ENCODE assay signal across 8 mouse cellular contexts in genomic region chr7:105735464-105735863, GRCm38 (mm10). TPM values are rescaled to one million over a fixed set of nuclear protein-coding genes. Genes with fewer than 3 reads are reported as not detected.
DNase-seq lines count a peak whose midpoint lies in the region; ATAC-seq and TF ChIP-seq lines count a peak whose summit lies in the region.
"Not testable (repeated sequence)": the region's sequence is repeated elsewhere in the genome, so short reads cannot be mapped to it uniquely, and the experiment has no call there.

No protein-coding gene starts in this region.

- WGBS in embryonic facial prominence, embryonic 13.5 days: 51% methylated on average over 4 of the region's 4 CpGs
- WGBS in hindbrain, embryonic 12.5 days: 50% methylated on average over 4 of the region's 4 CpGs
- WGBS in kidney, postnatal 0 days: 41% methylated on average over 4 of the region's 4 CpGs
- 40% methylated on average over 4 of the region's 4 CpGs for WGBS in liver, embryonic 14.5 days (ENCODE audit: insufficient replicate concordance)
- WGBS in midbrain, embryonic 13.5 days: 58% methylated on average over 4 of the region's 4 CpGs
- 47% methylated on average over 4 of the region's 4 CpGs for WGBS in stomach, embryonic 14.5 days

- peaks cover 64% of the 10 kb centered on the region for H3K4me1 ChIP-seq in G1E (ENCODE audit: insufficient read depth, low read depth, low read length)
- H3K4me1 ChIP-seq in embryonic facial prominence, embryonic 13.5 days: peaks cover 34% of the 10 kb centered on the region
- peaks cover 14% of the 10 kb centered on the region for H3K4me1 ChIP-seq in hindbrain, embryonic 12.5 days
- peaks cover 13% of the 10 kb centered on the region for H3K4me1 ChIP-seq in kidney, postnatal 0 days (replicated peaks; ENCODE audit: insufficient read depth, low read length)
- peaks cover 22 to 29% of the 10 kb centered on the region in 2 experiments for H3K4me1 ChIP-seq in liver, embryonic 14.5 days (replicated peaks; ENCODE audit: control insufficient read depth in 2 of 2, insufficient read depth in 2 of 2, low read length in 1 of 2)
- peaks cover 34% of the 10 kb centered on the region for H3K4me1 ChIP-seq in midbrain, embryonic 13.5 days (replicated peaks)
- peaks cover 23% of the 10 kb centered on the region for H3K4me1 ChIP-seq in stomach, embryonic 14.5 days (ENCODE audit: control insufficient read depth, insufficient read depth, low read length)

- H3K27ac ChIP-seq in embryonic facial prominence, embryonic 13.5 days: peak overlapping the region; percentile 87; the same call in 1 of the 2 replicates
- H3K27ac ChIP-seq in gastrocnemius, adult 2 months: peak overlapping the region; percentile 99
- not testable (repeated sequence) for H3K27ac ChIP-seq in hindbrain, embryonic 12.5 days; liver, embryonic 14.5 days; midbrain, embryonic 13.5 days
- H3K27ac ChIP-seq in kidney, postnatal 0 days: peak overlapping the region; percentile 95; the same call in 1 of the 2 replicates
- H3K27ac ChIP-seq in stomach, embryonic 14.5 days (ENCODE audit: low read length): peak overlapping the region; percentile 82

- not testable (repeated sequence) for TF ChIP-seq CTCF in G1E (IDR thresholded peaks at IDR 0.05; ENCODE audit: low read depth, low read length); gastrocnemius, adult 2 months (IDR thresholded peaks at IDR 0.05); kidney, postnatal 0 days (IDR thresholded peaks at IDR 0.05; ENCODE audit: low read depth); liver, embryonic 14.5 days (IDR thresholded peaks at IDR 0.05; ENCODE audit: low read depth)

- H3K4me3 ChIP-seq in G1E (ENCODE audit: low read depth, low read length): peak overlapping the region; percentile 82
- H3K4me3 ChIP-seq in embryonic facial prominence, embryonic 13.5 days: peak overlapping the region; percentile 74
- peak overlapping the region; percentile 77 for H3K4me3 ChIP-seq in gastrocnemius, adult 2 months
- peak overlapping the region; percentile 79 for H3K4me3 ChIP-seq in hindbrain, embryonic 12.5 days
- peak overlapping the region; percentile 88 for H3K4me3 ChIP-seq in kidney, postnatal 0 days (replicated peaks; ENCODE audit: low read depth, low read length)
- H3K4me3 ChIP-seq in liver, embryonic 14.5 days (ENCODE audit: insufficient read depth in 1 of 2, low read depth in 2 of 2, low read length in 2 of 2): peak overlapping the region; percentile 80 to 83
- peak overlapping the region; percentile 84 for H3K4me3 ChIP-seq in midbrain, embryonic 13.5 days (replicated peaks)
- peak overlapping the region; percentile 70 for H3K4me3 ChIP-seq in stomach, embryonic 14.5 days (ENCODE audit: low read depth, low read length)

- not testable (repeated sequence) for H3K9me3 ChIP-seq in G1E (replicated peaks); embryonic facial prominence, embryonic 13.5 days; hindbrain, embryonic 12.5 days (replicated peaks); kidney, postnatal 0 days (replicated peaks; ENCODE audit: low read length); liver, embryonic 14.5 days (ENCODE audit: control insufficient read depth, low read length); midbrain, embryonic 13.5 days; stomach, embryonic 14.5 days (ENCODE audit: control insufficient read depth, low read depth, low read length)

- not testable (repeated sequence) for H3K27me3 ChIP-seq in G1E (ENCODE audit: insufficient read depth, low read length); embryonic facial prominence, embryonic 13.5 days; hindbrain, embryonic 12.5 days; kidney, postnatal 0 days (ENCODE audit: insufficient read depth, low read length); liver, embryonic 14.5 days (ENCODE audit: control insufficient read depth, insufficient read depth, low read length); midbrain, embryonic 13.5 days; stomach, embryonic 14.5 days (ENCODE audit: control insufficient read depth, insufficient read depth, low read length)

- not testable (repeated sequence) for ATAC-seq in G1E (ENCODE audit: extremely low read depth, insufficient number of reproducible peaks, low FRiP score, poor library complexity, severe bottlenecking); embryonic facial prominence, embryonic 13.5 days (ENCODE audit: insufficient number of reproducible peaks, insufficient read depth, low FRiP score, low TSS enrichment, low read depth); hindbrain, embryonic 12.5 days (ENCODE audit: low FRiP score); kidney, postnatal 0 days (replicated peaks; ENCODE audit: low FRiP score, low read depth); liver, embryonic 14.5 days (ENCODE audit: insufficient read depth); midbrain, embryonic 13.5 days; stomach, embryonic 14.5 days (ENCODE audit: insufficient number of reproducible peaks, insufficient read depth, low FRiP score, low read depth)

- H3K4me2 ChIP-seq in embryonic facial prominence, embryonic 13.5 days: peak overlapping the region; percentile 79
- peak overlapping the region; percentile 89 for H3K4me2 ChIP-seq in hindbrain, embryonic 12.5 days (replicated peaks)
- H3K4me2 ChIP-seq in kidney, postnatal 0 days (ENCODE audit: low read length): peak overlapping the region; percentile 76
- peak overlapping the region; percentile 81 for H3K4me2 ChIP-seq in liver, embryonic 14.5 days (ENCODE audit: low read depth)
- peak overlapping the region; percentile 84 for H3K4me2 ChIP-seq in midbrain, embryonic 13.5 days (replicated peaks)
- peak overlapping the region; percentile 71 for H3K4me2 ChIP-seq in stomach, embryonic 14.5 days (replicated peaks; ENCODE audit: low read depth, low read length)

- intact Hi-C loops in gastrocnemius, adult 2 months (cut with DNase I): loop anchor here (5.0 to 10.0 kb wide), 2 partner anchors 93 to 181 kb away; partner anchors contain the start of genes Arfip2, Gm45799, Smpd1 and Timm10b

- TF ChIP-seq EP300 in liver, embryonic 14.5 days (IDR thresholded peaks at IDR 0.05; ENCODE audit: low read depth): not testable (repeated sequence)

- DNase-seq in G1E (ENCODE audit: low spot score); gastrocnemius, adult 2 months; kidney, postnatal 0 days (ENCODE audit: low spot score); liver, embryonic 14.5 days (ENCODE audit: low read depth in 3 of 3, low spot score in 3 of 3): not testable (repeated sequence)

- peaks cover 66% of the 10 kb centered on the region for H3K36me3 ChIP-seq in G1E (replicated peaks)
- H3K36me3 ChIP-seq in embryonic facial prominence, embryonic 13.5 days: peaks cover 53% of the 10 kb centered on the region
- H3K36me3 ChIP-seq in hindbrain, embryonic 12.5 days: peaks cover 42% of the 10 kb centered on the region
- peaks cover 34% of the 10 kb centered on the region for H3K36me3 ChIP-seq in kidney, postnatal 0 days (ENCODE audit: insufficient read depth, low read length)
- peaks cover 30% of the 10 kb centered on the region for H3K36me3 ChIP-seq in liver, embryonic 14.5 days (replicated peaks; ENCODE audit: control insufficient read depth, insufficient read depth, low read depth)
- peaks cover 49% of the 10 kb centered on the region for H3K36me3 ChIP-seq in midbrain, embryonic 13.5 days
- H3K36me3 ChIP-seq in stomach, embryonic 14.5 days (ENCODE audit: control insufficient read depth, insufficient read depth, low read length): peaks cover 34% of the 10 kb centered on the region

- H3K9ac ChIP-seq in embryonic facial prominence, embryonic 13.5 days: peak overlapping the region; percentile 92
- peak overlapping the region; percentile 77 for H3K9ac ChIP-seq in hindbrain, embryonic 12.5 days
- H3K9ac ChIP-seq in kidney, postnatal 0 days (ENCODE audit: low read depth, low read length): peak overlapping the region; percentile 90
- peak overlapping the region; percentile 73 for H3K9ac ChIP-seq in liver, embryonic 14.5 days (replicated peaks)
- peak overlapping the region; percentile 86 for H3K9ac ChIP-seq in midbrain, embryonic 13.5 days (replicated peaks)
- peak overlapping the region; percentile 78 for H3K9ac ChIP-seq in stomach, embryonic 14.5 days (replicated peaks; ENCODE audit: low read depth, low read length)

RNA-seq across cellular contexts. Expression of gene Ilk, which starts 0.9 kb away (rescaled TPM):
- 200 and 228 TPM in 2 replicates for total RNA-seq in G1E (2014; fragmentation: Nextera tagmentation)
- total RNA-seq in G1E (2017): 89.3 and 99.4 TPM in 2 replicates
- polyA plus RNA-seq in G1E (2012): 19.8 and 21.1 TPM in 2 replicates
- 253 and 273 TPM in 2 replicates for polyA plus RNA-seq in embryonic facial prominence, embryonic 13.5 days (2015; fragmentation: Nextera tagmentation; extraction: Ambion mirVana)
- 10 to 100 TPM; 41.8 to 49.1 TPM for total RNA-seq in gastrocnemius, adult 2 months (2021)
- 216 and 226 TPM in 2 replicates for polyA plus RNA-seq in hindbrain, embryonic 12.5 days (2016; fragmentation: Nextera tagmentation; extraction: Ambion mirVana)
- 318 and 342 TPM in 2 replicates for polyA plus RNA-seq in kidney, postnatal 0 days (2015; fragmentation: Nextera tagmentation; extraction: Ambion mirVana)
- 56.7 and 71.1 TPM in 2 replicates for polyA plus RNA-seq in liver, embryonic 14.5 days (2012; rRNA removed)
- polyA plus RNA-seq in liver, embryonic 14.5 days (2014; fragmentation: Nextera tagmentation; extraction: Ambion mirVana): 110 and 118 TPM in 2 replicates
- polyA plus RNA-seq in midbrain, embryonic 13.5 days (2015; fragmentation: Nextera tagmentation; extraction: Ambion mirVana): 180 and 198 TPM in 2 replicates
- polyA plus RNA-seq in stomach, embryonic 14.5 days (2014; fragmentation: Nextera tagmentation; extraction: Ambion mirVana): 373 and 394 TPM in 2 replicates

RNA-seq across cellular contexts. Expression of gene Rrp8, which starts 1.7 kb away (rescaled TPM):
- 51.5 and 69.0 TPM in 2 replicates for total RNA-seq in G1E (2014; fragmentation: Nextera tagmentation)
- total RNA-seq in G1E (2017): 27.4 and 29.4 TPM in 2 replicates
- 30.4 and 35.1 TPM in 2 replicates for polyA plus RNA-seq in G1E (2012)
- polyA plus RNA-seq in embryonic facial prominence, embryonic 13.5 days (2015; fragmentation: Nextera tagmentation; extraction: Ambion mirVana): 43.4 and 48.9 TPM in 2 replicates
- 10 to 100 TPM; 12.2 to 12.3 TPM for total RNA-seq in gastrocnemius, adult 2 months (2021)
- polyA plus RNA-seq in hindbrain, embryonic 12.5 days (2016; fragmentation: Nextera tagmentation; extraction: Ambion mirVana): 32.7 and 36.6 TPM in 2 replicates
- polyA plus RNA-seq in kidney, postnatal 0 days (2015; fragmentation: Nextera tagmentation; extraction: Ambion mirVana): 34.4 and 36.3 TPM in 2 replicates
- polyA plus RNA-seq in liver, embryonic 14.5 days (2012; rRNA removed): 6.5 and 7.0 TPM in 2 replicates
- 9.2 and 13.6 TPM in 2 replicates for polyA plus RNA-seq in liver, embryonic 14.5 days (2014; fragmentation: Nextera tagmentation; extraction: Ambion mirVana)
- 29.2 and 30.5 TPM in 2 replicates for polyA plus RNA-seq in midbrain, embryonic 13.5 days (2015; fragmentation: Nextera tagmentation; extraction: Ambion mirVana)
- 39.0 and 40.2 TPM in 2 replicates for polyA plus RNA-seq in stomach, embryonic 14.5 days (2014; fragmentation: Nextera tagmentation; extraction: Ambion mirVana)

RNA-seq across cellular contexts. Expression of gene Taf10, which starts 8.7 kb away (rescaled TPM):
- total RNA-seq in G1E (2014; fragmentation: Nextera tagmentation) (353 and 389 TPM in 2 replicates), G1E (2017) (202 and 540 TPM in 2 replicates)
- 263 and 330 TPM in 2 replicates for polyA plus RNA-seq in G1E (2012)
- polyA plus RNA-seq in embryonic facial prominence, embryonic 13.5 days (2015; fragmentation: Nextera tagmentation; extraction: Ambion mirVana): 126 and 137 TPM in 2 replicates
- total RNA-seq in gastrocnemius, adult 2 months (2021): 100 to 1,000 TPM in 1 of 2 experiments, 10 to 100 TPM in 1; 78.6 to 100 TPM
- 146 and 171 TPM in 2 replicates for polyA plus RNA-seq in hindbrain, embryonic 12.5 days (2016; fragmentation: Nextera tagmentation; extraction: Ambion mirVana)
- polyA plus RNA-seq in kidney, postnatal 0 days (2015; fragmentation: Nextera tagmentation; extraction: Ambion mirVana): 139 and 167 TPM in 2 replicates
- 149 and 197 TPM in 2 replicates for polyA plus RNA-seq in liver, embryonic 14.5 days (2012; rRNA removed)
- polyA plus RNA-seq in liver, embryonic 14.5 days (2014; fragmentation: Nextera tagmentation; extraction: Ambion mirVana): 163 and 167 TPM in 2 replicates
- polyA plus RNA-seq in midbrain, embryonic 13.5 days (2015; fragmentation: Nextera tagmentation; extraction: Ambion mirVana): 109 and 127 TPM in 2 replicates
- polyA plus RNA-seq in stomach, embryonic 14.5 days (2014; fragmentation: Nextera tagmentation; extraction: Ambion mirVana): 133 and 135 TPM in 2 replicates

RNA-seq across cellular contexts. Expression of gene Tpp1, which starts 16.6 kb away (rescaled TPM):
- total RNA-seq in G1E (2014; fragmentation: Nextera tagmentation) (157 and 173 TPM in 2 replicates), G1E (2017) (67.3 and 72.9 TPM in 2 replicates)
- 48.8 and 49.0 TPM in 2 replicates for polyA plus RNA-seq in G1E (2012)
- 44.0 and 45.8 TPM in 2 replicates for polyA plus RNA-seq in embryonic facial prominence, embryonic 13.5 days (2015; fragmentation: Nextera tagmentation; extraction: Ambion mirVana)
- 10 to 100 TPM; 42.3 to 45.8 TPM for total RNA-seq in gastrocnemius, adult 2 months (2021)
- 47.4 and 49.5 TPM in 2 replicates for polyA plus RNA-seq in hindbrain, embryonic 12.5 days (2016; fragmentation: Nextera tagmentation; extraction: Ambion mirVana)
- 114 and 123 TPM in 2 replicates for polyA plus RNA-seq in kidney, postnatal 0 days (2015; fragmentation: Nextera tagmentation; extraction: Ambion mirVana)
- 34.1 and 41.9 TPM in 2 replicates for polyA plus RNA-seq in liver, embryonic 14.5 days (2012; rRNA removed)
- polyA plus RNA-seq in liver, embryonic 14.5 days (2014; fragmentation: Nextera tagmentation; extraction: Ambion mirVana): 55.2 and 60.7 TPM in 2 replicates
- 35.6 and 41.1 TPM in 2 replicates for polyA plus RNA-seq in midbrain, embryonic 13.5 days (2015; fragmentation: Nextera tagmentation; extraction: Ambion mirVana)
- 79.9 and 80.2 TPM in 2 replicates for polyA plus RNA-seq in stomach, embryonic 14.5 days (2014; fragmentation: Nextera tagmentation; extraction: Ambion mirVana)

RNA-seq across cellular contexts. Expression of gene Dchs1, which starts 52.0 kb away (rescaled TPM):
- not detected in 2 replicates for total RNA-seq in G1E (2014; fragmentation: Nextera tagmentation)
- 0.05 and 0.06 TPM in 2 replicates for total RNA-seq in G1E (2017)
- under 0.01 TPM in 1 of 2 replicates, not detected in the other for polyA plus RNA-seq in G1E (2012)
- 21.0 and 21.5 TPM in 2 replicates for polyA plus RNA-seq in embryonic facial prominence, embryonic 13.5 days (2015; fragmentation: Nextera tagmentation; extraction: Ambion mirVana)
- 1 to 10 TPM; 2.1 to 5.0 TPM for total RNA-seq in gastrocnemius, adult 2 months (2021)
- 26.9 and 28.6 TPM in 2 replicates for polyA plus RNA-seq in hindbrain, embryonic 12.5 days (2016; fragmentation: Nextera tagmentation; extraction: Ambion mirVana)
- 5.6 and 6.1 TPM in 2 replicates for polyA plus RNA-seq in kidney, postnatal 0 days (2015; fragmentation: Nextera tagmentation; extraction: Ambion mirVana)
- polyA plus RNA-seq in liver, embryonic 14.5 days (2012; rRNA removed): 0.57 and 0.71 TPM in 2 replicates
- 0.48 and 0.62 TPM in 2 replicates for polyA plus RNA-seq in liver, embryonic 14.5 days (2014; fragmentation: Nextera tagmentation; extraction: Ambion mirVana)
- polyA plus RNA-seq in midbrain, embryonic 13.5 days (2015; fragmentation: Nextera tagmentation; extraction: Ambion mirVana): 16.8 and 20.5 TPM in 2 replicates
- 18.7 and 20.5 TPM in 2 replicates for polyA plus RNA-seq in stomach, embryonic 14.5 days (2014; fragmentation: Nextera tagmentation; extraction: Ambion mirVana)
